Mouse (Mus musculus): Measurements from ENCODE around the gene Dnase1l1.

The Dnase1l1 gene
- long read RNA-seq, experiment 1, partial matches to known transcripts, result 1 of 9 reads
- long read RNA-seq, experiment 1, other reads (novel, unspliced or antisense), result 4 of 9 reads
- long read RNA-seq, experiment 2, partial matches to known transcripts, result 1 of 7 reads
- long read RNA-seq, experiment 2, other reads (novel, unspliced or antisense), result 2 of 7 reads

DNA sequence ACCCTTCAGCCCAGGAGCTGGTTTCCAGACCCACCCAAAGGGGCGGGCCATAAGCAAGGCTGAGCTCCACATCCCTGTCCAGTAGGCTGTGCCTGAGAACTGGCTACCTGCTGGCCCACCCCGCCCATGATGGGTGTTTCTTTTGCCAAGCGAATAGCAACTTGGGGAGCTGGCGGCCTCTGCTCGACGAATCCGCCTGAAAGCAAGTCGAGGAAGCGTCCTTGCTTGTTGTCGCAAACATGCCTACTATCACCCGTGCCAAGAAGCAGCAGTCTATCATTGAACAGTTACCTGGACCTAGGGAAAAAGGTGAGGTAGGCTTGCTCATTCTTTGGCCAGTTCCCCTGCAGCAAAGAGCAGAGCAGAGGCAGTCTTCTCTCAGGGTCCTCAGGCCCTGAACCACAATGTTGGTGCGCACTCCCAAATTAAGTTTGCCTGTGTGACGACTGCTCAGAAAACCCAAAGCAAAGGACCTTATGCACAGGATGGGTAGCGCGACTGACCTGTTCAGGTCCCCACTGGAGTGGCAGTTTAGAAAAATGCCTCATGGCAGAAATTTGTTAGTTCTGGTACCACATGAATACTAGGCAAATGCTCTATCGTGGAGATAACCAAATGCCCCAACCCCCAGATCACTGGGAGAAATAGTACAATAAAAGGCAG lies at the start of gene Dnase1l1, which contains the start of gene Taz:
Gene Dnase1l1, minus strand, starts transcription at position 606 of the 663 bp plus-strand sequence.
Gene Taz, plus strand, starts transcription at position 181 of the 663 bp plus-strand sequence.
- intact Hi-C loops (cut with DNase I), result no loop called here

DNA sequence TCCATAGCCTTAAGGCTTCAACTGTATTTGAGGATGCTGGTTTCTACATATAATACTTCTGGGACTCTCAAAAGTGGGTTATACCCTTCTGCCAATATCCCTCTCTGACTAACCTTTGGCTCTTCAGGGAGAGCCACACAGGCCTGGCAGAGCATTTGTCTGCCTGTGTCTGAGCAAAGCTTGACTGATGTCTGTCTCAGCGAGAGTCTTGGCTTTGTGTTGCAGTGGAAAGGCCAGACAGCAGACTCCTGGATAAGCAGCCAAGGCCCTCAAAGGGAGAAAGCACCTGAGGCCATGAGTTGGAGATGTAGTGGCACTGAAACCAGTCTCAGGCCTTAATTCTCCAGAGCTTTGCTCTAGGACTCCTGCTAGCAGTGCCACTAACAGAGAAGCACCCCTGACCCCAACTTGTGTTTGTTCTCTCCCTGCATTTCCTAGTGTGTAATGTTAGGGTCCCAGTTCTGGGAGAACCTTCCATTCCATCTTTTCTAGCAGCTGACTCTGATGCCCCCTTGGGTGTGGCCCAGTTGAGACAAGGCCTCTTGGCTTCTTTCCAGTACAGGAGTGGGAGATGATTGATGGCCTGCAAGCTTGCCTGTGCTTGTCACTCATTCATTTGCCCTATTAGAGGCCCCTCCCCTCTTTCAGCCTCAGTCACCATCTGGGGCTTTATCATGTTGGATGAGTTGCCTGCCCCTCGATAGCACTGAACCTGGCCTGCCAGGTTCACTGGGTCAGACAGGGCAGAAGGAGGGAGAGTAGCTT lies 48.2 kb upstream of the Dnase1l1 start:
- intact Hi-C loops (cut with DNase I), result no loop called here

DNA sequence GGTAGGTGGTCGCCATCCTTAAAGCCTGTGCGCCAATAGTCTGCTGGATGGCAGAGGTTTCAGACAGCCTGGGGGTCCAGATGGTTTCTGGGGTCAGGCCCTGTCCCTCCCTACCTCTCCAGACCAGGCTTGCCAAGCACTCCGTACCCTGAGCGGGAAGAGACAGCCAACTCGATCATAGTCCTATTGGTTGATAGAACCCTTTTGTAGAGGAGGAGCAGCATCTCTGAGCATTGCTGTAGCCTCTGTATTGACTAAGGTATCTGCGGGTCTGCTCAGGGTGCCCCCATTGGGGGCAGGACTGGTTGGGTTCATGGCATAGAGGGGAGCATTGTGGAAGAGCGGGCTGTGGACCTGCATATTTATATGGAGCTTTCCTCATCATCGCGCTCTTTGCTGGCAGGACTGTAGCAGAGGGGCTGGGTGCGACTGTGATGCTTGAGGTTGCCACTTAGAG lies 47.1 kb upstream of the Dnase1l1 start:
- intact Hi-C loops (cut with DNase I), result no loop called here

DNA sequence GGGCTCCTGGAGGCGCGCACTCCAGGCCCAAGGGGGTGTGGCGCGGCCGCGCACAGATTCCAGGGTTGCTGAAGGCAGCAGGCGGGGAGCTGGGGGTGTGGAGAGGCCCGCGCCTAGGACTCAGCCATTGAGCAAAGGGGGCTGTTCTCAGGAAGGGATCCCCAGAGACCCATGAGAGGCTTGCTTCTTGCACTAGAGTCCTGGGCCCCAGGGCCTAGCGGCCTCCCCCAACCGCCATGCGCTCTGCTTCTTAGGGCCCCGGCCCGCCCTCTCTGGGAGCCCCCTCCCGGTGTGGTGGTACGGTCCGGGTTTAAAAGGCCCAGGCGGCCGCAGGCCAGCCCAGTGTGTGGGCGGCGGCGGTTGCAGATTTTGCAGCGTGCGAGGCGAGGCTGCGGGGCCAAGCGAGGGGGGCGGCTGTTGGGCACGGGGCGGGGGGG lies 46.6 kb upstream of the Dnase1l1 start, which contains the start of gene Plxna3:
Gene Plxna3, plus strand, starts transcription at position 342 of the 437 bp plus-strand sequence.
- intact Hi-C loops (cut with DNase I), result no loop called here

DNA sequence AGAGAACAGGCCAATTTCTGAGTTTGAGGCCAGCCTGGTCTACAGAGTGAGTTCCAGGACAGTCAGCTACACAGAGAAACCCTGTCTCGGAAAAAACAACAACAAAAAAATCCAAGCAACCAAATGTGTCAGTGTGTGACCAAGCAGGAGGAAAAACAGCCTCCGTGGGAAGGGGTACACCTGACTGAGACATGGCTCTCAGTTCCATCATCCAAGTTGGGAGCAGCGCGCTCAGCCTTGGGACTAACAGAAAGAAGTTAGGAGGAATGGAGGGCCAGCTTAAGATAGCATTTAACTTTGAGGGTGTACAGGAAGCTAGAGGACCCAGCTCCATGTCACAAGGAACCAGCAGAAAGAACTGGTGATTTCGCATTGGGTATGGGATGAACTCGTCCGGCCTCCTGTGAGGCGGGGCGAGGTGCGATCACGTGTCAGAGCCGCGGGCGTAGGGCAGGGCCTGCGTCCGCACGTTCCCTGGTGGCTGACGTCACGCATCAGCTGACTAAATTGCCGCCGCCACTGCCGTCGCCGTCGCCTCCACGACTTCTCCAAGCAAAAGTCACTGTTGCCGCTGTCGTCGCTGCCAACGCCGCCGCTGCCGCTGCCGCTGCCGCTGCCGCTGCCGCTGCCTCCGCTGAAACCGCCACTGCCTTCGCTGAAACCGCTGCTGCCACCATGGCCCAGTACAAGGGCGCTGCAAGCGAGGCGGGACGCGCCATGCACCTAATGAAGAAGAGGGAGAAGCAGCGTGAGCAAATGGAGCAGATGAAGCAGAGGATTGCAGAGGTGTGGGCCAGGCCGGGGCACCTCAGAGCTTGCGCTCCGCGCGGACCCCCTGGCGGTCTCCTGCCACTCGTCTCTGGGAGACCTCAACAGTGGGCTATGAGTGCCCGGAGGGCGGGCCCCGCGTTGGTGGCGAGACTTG lies 30.7 kb upstream of the Dnase1l1 start, which contains the start of gene Fam50a:
Gene Fam50a, plus strand, starts transcription at position 494 of the 925 bp plus-strand sequence.
- intact Hi-C loops (cut with DNase I), result loop anchor here (5.0 kb wide), 1 partner anchor 54 kb away; no protein-coding TSS in a partner anchor

DNA sequence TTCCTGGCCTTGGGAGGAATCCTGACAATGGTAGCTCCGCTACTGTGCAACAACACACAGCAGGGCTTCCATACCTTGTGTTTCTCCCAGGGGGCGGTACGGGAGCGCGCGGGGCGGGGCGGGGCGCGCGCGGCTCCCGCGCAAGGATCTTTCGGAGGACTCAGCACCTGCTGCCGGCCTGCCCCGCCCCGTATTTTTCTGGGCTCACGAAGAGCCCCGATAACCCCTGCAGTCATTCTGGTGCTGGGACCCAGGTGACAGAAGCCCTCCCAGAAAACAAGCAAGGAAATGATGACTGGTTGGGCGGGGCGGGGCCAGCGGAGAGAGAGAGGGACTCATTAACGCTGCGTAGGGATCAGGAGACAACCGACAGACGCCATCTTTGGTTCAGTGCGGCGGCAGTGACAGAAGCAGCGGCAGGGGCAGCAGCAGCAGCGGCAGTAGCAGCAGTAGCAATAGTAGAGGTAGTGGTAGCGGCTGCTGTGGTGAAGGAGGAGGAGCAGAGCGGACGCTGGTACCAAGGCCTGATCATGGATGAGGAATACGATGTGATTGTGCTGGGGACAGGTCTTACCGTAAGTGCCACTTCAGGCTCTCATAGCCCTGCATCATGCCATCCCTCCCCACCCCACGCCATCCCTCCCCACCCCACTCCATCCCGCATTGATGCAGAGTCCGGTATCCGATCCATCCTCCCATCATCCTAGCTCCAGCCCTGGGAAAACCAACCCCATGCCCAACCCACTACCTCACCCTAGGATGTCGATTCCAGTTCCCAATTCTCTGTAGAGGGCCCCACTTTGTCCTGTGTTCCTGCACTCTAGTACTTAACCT lies 22.9 kb upstream of the Dnase1l1 start, which contains the start of gene Gdi1:
Gene Gdi1, plus strand, starts transcription at position 132 of the 834 bp plus-strand sequence.
- intact Hi-C loops (cut with DNase I), result loop anchor here (5.0 kb wide), 1 partner anchor 58 kb away; the partner anchor contains the start of gene Flna

DNA sequence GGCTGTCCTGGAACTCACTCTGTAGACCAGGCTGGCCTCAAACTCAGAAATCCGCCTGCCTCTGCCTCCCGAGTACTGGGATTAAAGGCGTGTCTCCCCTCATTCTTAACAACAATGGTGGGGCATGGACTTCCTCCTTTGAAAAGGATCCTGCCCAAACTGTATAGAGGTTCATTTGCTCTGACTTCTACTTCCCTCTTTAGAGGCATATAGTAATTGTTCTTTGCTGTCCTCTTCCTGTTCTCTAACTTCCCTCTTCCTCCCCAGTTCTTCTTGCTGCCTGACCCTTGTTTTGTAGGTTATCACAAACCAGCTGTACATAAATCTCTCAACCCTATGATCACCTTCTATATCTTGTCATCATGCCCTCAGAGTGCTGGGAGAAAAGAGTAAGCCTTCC lies 17.6 kb upstream of the Dnase1l1 start:
- intact Hi-C loops (cut with DNase I), result no loop called here

DNA sequence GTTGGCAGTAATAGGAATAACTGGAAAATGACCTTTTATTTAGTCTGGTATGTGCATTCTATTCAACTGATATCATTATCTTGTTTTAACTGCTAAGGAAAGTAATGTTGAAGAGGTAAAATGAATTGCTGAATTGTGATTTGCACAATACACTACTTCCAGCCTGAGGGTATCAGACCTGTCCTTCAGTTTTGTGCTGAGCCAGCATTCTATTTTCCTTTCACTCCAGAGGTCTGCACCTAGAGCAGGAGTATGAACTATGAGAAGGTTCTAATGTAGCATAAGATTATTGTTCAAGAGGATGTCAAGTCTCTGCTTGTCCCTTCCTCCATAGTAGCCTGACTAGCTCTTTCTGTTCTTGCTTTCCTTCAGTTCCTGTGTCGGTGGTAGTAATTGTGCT lies 16.2 kb upstream of the Dnase1l1 start:
- intact Hi-C loops (cut with DNase I), result no loop called here

DNA sequence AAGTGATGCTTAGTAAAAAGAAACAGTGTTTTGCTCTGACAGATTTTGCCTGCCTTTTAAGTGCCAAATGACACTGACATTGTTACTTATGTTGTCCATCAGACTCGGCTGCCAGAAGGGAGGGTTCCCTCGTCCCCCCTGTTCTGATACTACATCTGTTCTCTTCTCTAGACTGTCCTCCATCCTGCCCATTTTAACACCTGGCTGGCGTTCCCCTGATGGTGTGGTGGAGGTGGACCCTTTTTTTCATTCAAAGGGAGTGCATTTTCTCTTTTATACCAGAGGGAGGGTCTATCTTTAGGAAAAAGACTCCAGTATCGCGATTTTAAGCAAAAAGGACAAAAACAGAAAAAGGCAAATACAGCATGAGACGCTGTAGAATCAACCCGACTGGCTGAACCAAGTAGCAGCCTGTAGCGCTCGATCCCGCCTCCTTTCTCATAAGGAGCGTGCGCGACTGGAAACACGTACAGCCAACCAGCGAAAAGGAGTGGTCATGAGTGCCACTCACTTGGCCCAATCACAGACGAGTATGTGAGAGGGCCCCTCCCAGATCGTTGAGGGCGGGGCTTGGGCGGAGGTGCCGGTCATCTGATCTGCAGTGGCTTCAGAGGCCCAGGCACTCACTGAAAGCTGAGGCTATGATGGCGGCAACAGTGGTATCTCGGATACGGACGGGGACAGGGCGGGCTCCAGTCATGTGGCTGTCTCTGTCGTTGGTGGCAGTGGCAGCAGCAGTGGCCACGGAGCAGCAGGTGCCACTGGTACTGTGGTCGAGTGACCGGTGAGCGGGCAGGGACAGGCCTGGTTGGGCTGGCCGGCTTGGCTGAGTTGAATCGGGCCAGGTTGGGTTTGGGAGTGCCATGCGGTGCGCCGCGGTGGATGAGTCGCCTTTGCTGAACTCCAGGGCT lies 14.7 kb upstream of the Dnase1l1 start, which contains the start of gene Atp6ap1:
Gene Atp6ap1, plus strand, starts transcription at position 560 of the 911 bp plus-strand sequence.
- intact Hi-C loops (cut with DNase I), result no loop called here

DNA sequence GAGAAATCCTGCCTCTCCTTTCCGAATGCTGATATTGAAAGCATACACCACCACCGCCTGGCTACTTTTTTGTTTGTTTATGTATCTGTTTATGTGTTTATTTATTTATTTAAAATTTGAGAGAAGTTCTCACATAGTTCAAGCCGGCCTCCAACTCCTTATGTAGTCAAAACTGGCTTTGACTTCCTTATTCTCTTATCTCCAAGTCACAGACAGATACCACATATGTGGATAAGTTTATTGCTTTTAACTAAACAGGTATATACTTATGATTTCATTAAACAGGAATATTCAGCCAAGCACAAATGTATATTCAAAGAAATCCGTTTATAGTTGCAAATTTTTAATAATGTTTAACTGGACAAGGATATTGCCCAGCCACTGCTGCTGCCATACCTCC lies 11.3 kb upstream of the Dnase1l1 start:
- intact Hi-C loops (cut with DNase I), result no loop called here

DNA sequence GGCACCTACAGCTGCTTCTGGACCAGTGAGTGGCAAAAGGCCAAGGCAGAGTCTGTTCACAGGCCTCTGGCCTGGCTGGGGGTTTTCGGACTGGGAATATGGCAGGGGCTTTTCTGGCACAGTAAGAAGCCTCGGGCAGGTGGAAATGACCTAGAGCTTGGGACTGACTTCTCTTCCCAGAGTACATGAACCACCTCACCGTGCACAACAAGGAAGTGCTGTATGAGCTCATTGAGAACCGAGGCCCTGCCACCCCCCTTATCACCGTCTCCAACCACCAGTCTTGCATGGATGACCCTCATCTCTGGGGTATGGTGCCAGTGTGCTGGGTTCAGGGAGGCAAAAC lies 928 bp upstream of the Dnase1l1 start:
- intact Hi-C loops (cut with DNase I), result no loop called here

DNA sequence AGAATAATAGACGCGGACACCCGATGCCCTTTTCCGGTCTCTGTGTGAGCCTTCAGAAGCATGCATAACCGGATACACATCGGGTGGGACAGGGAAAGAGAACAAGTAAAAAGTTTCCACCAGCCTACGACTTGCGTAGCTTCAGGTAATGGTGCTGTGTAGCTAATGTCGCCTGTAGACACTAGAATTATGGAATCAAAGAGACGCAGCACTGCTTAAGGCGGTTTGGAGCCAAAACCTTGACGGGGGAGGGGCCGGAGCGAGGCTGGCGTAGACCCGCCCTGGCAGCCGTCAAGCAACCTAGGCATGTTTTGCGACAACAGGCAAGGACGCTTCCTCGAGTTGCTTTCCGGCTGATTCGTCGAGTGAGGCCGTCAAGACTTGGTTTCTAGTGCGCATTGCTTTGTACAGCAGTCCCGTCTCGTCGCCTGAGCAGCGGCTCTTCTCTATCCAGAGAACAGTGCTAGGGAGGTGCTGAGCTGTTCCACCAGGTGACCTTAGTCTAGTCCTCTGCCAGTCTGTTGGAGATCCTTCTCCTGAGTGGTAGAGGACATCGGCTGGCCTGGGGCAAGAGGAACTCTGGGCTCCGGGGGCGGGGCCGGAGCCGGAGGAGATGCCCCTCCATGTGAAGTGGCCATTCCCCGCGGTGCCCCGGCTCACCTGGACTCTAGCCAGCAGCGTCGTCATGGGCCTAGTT lies 406 bp upstream of the Dnase1l1 start:
- intact Hi-C loops (cut with DNase I), result no loop called here

DNA sequence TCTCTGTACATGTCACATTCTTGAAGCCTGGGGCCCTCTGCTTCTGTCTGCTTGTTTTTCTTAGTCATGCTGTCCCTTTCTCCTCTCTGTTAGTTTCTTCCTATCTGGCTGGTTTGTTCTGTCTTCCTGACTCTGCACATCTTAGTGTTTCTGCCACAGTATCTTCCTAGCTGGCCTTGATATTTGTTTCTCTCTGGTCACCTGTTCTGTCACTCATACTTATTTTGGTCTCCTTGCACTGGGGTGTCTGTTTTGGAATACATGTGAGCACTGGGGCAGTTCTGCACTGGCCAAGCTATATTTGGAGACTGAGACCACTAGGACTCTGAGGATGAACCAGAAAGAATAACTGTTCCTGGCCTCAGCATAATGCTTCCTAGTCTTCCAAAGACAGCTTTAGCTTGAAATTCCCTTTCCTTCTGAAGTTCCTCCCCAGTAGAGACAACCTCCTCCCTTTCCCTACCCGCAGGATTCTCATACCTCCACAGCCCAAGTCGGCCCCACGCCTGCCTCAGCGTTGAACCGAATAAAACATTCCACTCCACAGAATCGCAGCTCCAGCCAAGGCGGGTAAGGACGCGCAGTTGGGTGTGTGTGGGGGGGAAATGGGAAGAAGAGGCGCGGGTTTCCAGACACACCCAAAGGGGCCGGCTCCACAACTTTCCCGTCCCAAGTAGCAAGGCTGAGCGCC lies 951 bp downstream of the Dnase1l1 start:
- intact Hi-C loops (cut with DNase I), result no loop called here

DNA sequence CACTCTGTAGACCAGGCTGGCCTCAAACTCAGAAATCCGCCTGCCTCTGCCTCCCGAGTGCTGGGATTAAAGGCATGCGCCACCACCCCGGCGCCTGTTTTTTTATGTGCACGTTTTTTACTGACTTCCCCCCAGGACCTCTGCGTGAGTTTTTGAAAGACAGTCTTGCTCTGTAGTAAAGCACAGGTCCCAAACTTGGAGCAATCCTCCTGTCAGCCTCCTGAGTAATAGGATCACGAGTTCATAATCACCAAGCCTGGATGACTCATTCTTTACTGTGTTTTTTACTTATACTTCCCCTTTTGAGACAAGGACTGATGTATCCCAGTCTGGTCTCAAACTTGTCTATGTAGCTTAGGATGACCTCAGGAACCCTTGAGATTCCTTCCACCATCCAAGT lies 4.2 kb downstream of the Dnase1l1 start:
- intact Hi-C loops (cut with DNase I), result no loop called here

DNA sequence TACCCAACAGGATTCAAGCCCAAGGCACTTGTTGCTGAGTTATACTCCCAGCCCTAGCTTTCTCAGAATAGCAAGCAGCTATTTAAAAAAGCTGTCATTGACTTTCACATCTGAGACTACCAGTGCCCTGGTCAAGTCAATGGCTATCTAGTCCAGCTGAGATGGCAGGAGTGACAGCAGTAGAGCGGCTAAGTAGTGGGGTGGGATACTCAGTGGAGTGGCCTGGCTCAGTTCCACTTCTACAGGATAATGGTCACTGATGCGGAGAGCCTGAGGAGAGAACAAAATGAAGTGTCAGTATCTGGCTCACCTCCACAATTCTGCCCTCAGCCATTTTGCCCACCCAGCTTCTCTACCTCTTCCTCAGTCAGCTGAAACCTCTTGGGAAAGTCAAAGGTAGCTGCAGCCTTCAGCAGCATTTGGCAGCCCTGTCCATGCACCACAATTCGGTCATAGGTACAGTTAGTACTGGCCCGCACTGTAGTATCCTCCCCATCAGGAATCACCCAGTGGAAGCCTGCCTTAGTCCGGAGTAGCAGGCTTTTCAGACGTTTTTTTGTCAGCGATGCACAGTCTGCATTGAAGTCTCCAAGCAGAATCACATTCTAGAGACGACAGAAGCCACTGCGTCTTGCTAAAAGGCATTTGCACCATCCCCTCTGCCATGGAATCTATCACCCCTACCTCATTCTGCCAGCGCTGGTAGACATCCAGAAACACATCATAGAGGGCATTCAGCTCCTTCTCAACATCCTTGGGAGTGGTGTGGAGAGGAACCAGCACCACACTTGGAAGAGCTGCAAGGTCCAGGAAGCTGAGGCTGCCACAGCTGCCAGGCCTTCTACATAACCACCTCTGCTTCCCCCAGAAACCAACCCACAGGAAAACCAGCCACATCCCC lies 8.5 kb downstream of the Dnase1l1 start:
- intact Hi-C loops (cut with DNase I), result no loop called here

DNA sequence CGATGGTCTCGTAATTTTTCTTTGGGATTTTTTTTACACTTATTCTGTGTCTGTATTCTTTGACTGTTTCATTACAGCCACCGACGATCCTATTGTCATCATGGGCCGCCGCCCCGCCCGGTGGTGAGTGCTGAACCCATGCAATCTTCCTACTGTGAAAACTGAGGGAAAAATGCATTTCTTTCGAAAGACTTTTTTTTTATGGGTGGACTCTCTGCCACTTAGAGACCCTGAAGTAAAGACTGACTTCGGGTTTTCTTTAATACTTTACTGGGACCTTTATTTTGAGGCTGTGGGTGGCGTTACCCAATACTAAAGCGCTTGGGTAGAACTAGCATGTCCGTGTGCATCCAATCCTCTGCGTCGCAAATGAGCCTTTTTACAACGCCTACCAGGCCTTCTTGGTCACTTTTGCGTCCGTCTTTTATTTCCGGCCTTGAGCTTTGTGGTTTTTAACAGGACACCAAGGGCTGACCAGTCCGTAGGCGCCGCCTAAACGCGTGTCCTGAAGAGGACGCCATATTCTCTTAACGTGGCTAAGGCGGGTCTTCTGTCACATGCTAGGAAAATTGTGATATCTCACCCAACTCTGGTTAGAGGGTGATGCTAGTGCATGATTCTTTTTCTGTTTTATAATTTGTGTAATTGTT lies 11.1 kb downstream of the Dnase1l1 start:
- intact Hi-C loops (cut with DNase I), result no loop called here

All from adrenal gland (tissue).